Mouse (Mus musculus) splenic B cell, adult 2 months (primary cell): ENCODE measurements around the gene Myh9.
"Not testable (repeated sequence)": the region's sequence is repeated elsewhere in the genome, so short reads cannot be mapped to it uniquely, and the experiment has no call there.

Experiments
- DNase-seq: peaks from one replicate; pipeline ENCODE4 v3.0.0-alpha.2; 2011; ENCODE audit warnings: low read depth, low spot score
- H3K27me3 ChIP-seq: 2 replicates; pipeline ENCODE4 v1.6.1; 2012; ENCODE audit warnings: mild to moderate bottlenecking, low read length, moderate library complexity, mixed read lengths; ENCODE audit not compliant: control insufficient read depth, poor library complexity, insufficient read depth, severe bottlenecking
- H3K36me3 ChIP-seq: 2 replicates; pipeline ENCODE4 v1.6.1; 2012; ENCODE audit warnings: mild to moderate bottlenecking, low read length, moderate library complexity, mixed read lengths; ENCODE audit not compliant: control insufficient read depth, poor library complexity, insufficient read depth, severe bottlenecking

Myh9 gene

DNA sequence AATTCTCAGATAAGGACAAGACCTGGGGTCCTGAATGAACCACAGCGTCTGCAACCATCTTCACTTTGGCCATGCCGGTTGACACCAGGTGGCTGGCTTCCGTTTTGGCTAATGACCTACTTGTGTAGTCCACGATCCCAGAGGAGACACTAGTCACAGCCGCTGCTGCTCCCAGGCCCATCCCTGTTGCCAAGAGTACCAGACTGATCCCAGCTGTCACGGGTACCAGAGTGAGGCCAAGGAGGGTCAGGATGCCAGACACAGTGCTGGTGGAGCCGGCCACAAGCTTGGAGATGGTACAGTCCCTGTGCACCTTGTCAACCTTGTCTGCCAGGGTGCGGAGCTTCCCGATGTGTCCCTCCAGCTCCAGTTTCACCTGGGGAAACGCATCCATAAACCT, 92.3 kb downstream of the Myh9 start:
- DNase-seq = no peak
- H3K27me3 ChIP-seq = no peaks in the 10 kb centered on the region
- H3K36me3 ChIP-seq = no peaks in the 10 kb centered on the region

DNA sequence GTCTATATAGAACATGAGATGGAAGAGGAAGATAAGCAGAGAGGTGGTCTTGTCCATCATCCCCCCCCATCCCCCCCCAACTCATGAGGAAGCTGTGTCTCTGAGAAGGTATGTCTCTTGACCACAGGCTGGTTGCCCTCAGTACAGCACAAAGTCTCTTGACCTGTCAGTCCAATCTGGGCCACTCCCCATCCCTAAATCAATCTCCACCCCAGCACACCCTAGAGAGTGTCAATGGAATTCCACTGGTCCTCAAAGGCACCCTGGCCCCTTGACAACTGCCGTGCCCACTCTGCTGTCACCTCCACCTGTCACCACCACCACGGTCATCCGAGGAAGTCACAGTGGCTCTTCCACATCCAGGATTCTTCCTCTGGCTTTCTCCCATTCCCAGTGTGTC, 93.6 kb downstream of the Myh9 start:
- H3K27me3 ChIP-seq = no peaks in the 10 kb centered on the region
- H3K36me3 ChIP-seq = no peaks in the 10 kb centered on the region
- no peak for DNase-seq

DNA sequence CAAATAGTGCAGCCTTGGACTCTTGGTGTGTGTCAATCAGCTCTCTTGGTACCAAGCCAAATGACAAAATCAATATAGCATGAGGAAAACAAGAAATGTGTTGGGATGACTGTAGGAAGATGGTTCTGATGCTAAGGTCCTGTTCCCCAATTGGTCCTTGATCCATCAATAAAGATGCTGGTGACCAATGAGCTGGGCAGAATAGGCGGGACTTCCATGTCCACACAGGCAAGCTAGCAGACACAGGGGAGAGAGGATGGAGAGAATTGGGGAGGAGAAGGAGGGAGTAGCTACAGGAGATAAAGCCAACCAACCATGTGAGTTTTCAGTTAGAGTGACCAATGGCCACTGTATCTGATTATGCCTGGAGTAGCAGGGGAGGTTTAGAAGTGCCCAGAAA, 95.6 kb downstream of the Myh9 start:
- DNase-seq = no peak
- Histone ChIP-seq H3K36me3 (no peaks in the 10 kb centered on the region), H3K27me3 (no peaks in the 10 kb centered on the region)

DNA sequence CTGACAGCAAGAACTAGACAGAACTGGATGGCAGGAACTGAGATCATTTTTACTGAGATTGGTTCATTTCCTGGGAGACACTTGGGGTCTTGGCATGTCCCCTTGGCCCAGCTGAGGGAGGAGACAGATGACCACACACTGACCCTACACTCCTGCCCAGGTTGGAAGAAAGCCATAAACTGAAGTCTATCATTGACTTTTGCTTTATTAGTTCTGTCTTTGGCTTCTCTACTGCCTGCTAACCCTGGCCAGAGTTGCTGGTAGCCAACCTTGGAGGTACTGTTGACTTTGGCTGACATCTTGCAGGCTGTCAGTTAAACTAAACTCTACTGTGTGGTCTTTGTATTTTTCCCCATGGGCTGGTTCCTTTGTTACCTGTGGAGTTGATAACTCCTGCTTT, 96.9 kb downstream of the Myh9 start:
- H3K36me3 ChIP-seq = no peaks in the 10 kb centered on the region
- H3K27me3 ChIP-seq = no peaks in the 10 kb centered on the region
- DNase-seq = no peak

DNA sequence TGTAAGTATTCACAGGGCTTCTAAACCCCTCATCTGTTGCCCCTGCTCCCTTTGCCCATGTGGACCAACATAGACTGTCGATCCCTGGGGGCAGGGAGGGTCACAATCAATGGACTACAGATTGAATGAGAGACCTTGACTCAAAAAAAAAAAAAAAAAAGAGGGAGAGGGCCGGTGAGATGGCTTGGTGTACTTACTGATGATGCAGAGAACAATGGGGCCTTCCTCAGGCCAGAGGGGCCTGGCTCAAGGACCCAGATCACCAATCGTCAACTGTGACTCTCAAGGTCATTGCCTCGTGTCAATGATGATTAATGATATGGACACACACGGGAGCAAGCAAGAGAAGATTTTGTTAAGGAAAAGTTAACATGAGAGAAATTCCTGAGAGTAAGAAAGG, 97.3 kb downstream of the Myh9 start:
- Histone ChIP-seq H3K27me3 (no peaks in the 10 kb centered on the region), H3K36me3 (no peaks in the 10 kb centered on the region)
- DNase-seq = no peak

DNA sequence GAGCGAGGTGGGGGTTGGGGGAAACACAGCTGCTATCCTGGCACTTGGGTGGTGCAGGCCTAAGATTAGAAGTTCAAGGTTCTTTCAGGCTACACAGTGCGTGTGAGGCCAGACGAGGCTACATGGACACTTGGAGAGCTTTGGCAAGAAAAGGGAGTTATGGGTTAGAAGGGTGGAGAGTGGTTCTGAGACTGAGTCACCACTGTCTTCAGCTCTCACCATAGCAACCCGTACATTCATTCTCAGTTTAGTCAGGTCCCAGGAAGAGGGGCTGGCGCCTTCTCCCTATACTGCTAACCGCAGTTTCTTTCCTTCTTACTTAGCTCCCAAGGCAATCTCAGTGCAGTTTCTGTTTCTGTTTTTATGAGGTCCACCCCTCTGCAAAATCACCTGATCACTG, 100.4 kb downstream of the Myh9 start:
- not testable (repeated sequence) for H3K27me3 ChIP-seq, H3K36me3 ChIP-seq, DNase-seq

DNA sequence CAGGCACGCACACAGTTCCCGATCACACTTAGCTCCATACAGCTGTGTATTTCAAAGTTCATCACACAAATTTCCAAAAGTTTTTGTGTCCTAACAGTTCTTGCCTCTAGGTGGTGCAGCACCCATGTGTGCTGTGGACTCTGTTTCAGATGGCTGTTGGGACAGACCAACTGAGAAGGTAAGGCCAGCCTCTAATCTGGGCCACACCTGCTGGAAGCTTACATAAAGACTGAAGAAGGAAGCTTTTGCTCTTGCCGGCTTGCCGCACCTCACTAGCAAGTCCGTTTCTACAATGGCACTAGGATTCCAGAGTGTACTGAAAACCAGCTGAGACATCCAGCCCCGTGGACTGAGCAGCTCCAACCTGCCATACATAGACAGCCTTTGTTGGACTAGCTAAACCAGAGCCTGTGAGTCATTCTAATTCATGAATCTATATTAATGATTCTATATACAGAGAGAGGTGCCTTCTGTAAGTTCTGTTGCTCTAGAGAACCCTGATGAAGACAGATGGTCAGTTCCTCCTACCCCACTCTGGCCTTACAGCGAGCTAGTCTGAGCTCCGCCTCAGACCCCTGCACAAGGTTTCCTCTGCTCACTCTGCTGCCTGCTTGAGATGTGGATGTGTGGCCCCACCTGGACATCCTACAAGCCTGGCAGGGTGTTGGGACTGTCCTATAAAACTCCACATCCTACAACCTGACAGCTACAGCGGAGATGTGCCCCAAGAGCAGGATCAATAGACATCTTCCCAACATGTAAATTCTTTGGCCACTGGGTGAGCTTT, 101.3 kb downstream of the Myh9 start:
- H3K27me3 ChIP-seq = no peaks in the 10 kb centered on the region
- no peaks in the 10 kb centered on the region for H3K36me3 ChIP-seq
- DNase-seq = peak; percentile 33

DNA sequence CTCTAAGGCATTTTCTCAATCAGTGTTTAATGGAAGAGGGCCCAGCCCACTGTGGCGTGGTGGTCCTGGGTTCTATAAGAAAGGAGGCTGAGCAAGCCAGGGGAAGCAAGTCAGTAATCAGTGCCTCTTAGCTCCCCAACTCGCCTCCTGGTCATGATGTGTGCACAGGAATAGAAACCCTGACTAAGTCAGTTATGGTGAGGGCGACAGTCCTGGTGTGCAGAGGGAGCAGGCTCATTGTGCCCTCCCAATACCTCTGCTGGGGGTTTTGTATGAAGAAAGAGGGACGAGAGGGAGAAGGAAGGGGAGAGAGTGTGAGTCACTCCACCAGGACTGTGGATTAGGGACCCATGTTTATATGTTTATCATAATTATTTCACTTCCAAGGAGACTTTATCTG, 108.1 kb downstream of the Myh9 start:
- not testable (repeated sequence) for DNase-seq, H3K27me3 ChIP-seq, H3K36me3 ChIP-seq

DNA sequence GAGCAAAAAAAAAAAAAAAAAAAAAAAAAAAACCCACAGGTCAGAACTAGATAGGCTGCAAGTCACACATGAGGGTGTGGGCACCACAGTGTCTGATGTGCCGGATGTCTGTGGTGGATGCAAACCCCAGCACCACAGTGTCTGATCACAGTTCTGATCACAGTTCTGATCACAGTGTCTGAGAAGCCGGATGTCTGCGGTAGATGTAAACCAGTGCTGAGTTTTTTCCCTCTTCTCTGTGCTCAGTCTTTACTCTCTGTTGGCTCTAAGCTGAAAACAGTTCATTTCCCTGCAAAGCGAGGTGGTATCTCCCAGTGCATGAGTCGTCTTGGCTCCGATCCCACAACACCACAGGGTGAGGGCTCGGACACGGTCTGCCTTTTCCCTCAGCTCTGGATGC, 108.6 kb downstream of the Myh9 start:
- H3K36me3 ChIP-seq, H3K27me3 ChIP-seq: not testable (repeated sequence)
- peak; percentile 45 for DNase-seq

DNA sequence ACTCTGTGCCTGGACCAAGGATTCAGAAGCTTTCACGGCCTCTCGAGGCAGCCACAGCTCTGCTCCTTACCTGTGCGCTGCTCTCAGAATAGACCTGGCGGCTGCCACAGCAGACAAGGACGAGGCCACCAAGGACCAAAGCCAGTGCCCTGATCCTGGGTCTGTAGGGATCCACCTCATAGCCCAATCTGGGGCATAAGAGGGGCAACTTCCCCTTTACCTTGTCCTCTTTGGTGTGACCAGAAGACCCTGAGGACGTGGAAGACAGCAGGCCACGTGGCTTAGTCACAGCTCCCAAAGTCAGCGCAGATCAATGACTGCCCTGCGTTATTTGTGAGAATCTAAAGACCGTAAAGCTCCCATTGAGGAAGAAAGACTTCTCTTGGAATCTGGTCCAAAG, 109.1 kb downstream of the Myh9 start:
- H3K36me3 ChIP-seq, DNase-seq, H3K27me3 ChIP-seq: not testable (repeated sequence)

DNA sequence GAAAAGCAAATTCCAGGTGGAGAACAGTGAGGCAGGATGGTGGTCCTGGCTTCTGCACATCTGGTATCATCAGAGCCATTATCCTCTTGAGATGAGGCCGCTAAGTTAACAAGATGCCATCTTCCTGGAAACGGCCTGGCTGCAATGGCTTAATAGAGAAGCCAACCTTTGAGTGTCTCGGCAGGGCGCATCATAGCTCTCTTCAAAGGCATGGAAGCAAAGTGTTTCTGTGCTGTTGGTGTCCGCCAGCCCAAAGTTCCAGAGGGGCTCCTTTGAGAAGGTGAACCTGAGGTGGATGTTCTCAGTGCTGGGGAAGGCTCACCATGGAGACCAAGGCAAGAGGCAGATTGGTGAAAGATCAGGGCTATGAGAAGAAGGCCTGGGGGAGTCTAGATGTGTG, 110.4 kb downstream of the Myh9 start:
- Histone ChIP-seq H3K36me3 (no peaks in the 10 kb centered on the region), H3K27me3 (no peaks in the 10 kb centered on the region)
- DNase-seq = no peak

DNA sequence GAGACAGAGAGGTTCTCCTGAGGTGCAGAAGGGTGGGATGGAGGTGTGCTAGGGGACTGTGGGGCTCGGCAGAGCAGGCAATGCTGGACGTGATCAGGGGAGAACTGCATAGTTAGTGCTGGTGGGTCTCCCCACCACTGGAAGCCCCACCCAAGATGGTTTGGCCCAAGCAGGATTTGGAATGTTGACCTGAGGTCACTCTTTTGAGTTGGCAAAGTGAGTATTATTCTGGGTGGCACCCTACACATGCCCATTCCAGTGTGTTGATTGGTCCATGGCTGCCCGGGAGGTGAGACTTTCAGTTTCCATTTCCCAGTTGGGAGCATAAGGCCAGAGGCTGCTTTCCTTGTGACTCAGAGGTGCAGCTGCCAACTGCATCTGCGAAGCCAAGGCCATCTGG, 113.2 kb downstream of the Myh9 start, which contains the start of gene Apol9b:
Gene Apol9b (plus strand): TSS at position 301 of the 400 bp plus-strand sequence.
- DNase-seq, H3K36me3 ChIP-seq, H3K27me3 ChIP-seq: not testable (repeated sequence)

DNA sequence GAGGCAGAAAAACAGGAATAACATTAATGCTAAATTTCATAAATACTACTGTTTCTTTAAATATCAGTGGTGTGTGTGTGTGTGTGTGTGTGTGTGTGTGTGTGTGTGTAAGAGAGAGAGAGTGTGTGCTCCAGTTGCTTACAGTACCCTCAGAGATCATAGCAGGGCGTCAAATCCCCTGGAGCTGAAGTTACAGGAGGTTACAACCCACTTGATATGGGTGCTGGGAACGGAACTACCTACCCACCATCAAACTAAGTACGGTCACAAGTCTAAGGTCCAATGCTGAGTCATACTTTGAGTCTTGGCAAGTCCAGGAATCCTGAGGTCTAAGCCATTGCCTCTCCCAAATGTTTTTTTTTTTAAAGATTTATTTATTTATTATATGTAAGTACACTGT, 114.2 kb downstream of the Myh9 start:
- H3K36me3 ChIP-seq, H3K27me3 ChIP-seq, DNase-seq: not testable (repeated sequence)

DNA sequence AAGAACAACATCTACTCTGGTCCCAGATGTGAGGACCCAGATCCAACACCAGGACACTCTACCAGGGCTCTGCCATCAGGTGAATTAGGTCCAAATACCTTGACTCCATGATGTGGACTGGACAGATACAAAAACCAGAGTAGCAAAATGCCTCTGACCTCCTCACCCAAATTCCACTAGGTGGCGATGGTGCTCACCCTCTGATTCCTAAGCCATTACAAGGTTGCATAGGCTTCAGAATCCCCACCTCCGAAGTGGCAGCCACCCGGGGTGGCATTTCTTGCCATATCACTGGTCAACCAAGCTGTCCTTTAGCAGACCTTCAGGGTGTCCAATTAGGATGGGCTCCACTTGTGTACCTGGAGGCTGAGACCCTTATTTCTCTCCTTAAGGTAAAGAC, 114.8 kb downstream of the Myh9 start:
- H3K27me3 ChIP-seq = not testable (repeated sequence)

DNA sequence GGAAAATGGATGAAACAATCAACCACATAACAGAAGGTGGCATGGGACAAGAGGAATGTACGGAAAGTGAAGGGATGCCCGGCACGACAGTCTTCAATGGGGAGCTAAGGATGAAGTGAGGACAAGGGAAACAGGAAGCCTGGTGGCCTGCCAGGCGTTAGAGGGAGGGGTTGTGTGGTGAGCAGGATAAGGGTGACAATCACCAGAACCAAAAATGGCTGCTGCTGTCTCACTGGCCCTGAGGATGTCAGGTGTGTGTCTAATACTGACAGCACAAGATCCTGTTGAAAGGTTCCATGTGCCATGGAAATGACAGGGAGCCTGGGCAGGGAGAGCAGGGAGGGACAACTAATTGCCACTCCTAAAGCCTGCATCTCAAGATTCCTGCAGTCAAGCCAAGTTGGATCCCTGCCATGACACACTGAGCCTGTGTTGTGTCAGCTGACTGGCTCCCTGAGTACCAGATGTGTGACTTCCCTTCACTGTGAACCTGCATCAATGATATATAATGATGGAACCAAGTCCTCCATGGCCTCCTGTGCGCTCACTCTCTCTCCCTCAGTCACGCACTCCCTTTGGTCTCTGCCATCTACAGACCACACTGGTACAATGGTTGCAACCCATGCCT, 116.5 kb downstream of the Myh9 start:
- not testable (repeated sequence) for H3K27me3 ChIP-seq, H3K36me3 ChIP-seq, DNase-seq

More for the DNA sequence above, 114.8 kb downstream of the Myh9 start:
- DNase-seq = peak; percentile 39
- H3K36me3 ChIP-seq = not testable (repeated sequence)
